Mouse (Mus musculus): ENCODE data around the gene Zc3hc1. TPM values are rescaled to one million over a fixed set of nuclear protein-coding genes. Genes with fewer than 3 reads are reported as not detected.
A peak's percentile ranks its signal among the peaks of the same experiment; 100 is the strongest.

Zc3hc1 gene
- polyA plus RNA-seq, 1 experiment from 2014 or later = 52.8 TPM

- Histone ChIP-seq H3K27me3 (replicated peaks; ENCODE audit: control insufficient read depth, insufficient read depth, low read length) (no peaks in the 10 kb centered on the region), H3K4me2 (ENCODE audit: low read depth, low read length) (no peak overlapping the region), H3K9me3 (ENCODE audit: control insufficient read depth, low read length) (no peaks in the 10 kb centered on the region), H3K9ac (ENCODE audit: low read depth, low read length) (no peak overlapping the region), H3K4me3 (ENCODE audit: low read depth, low read length) (no peak overlapping the region), H3K36me3 (ENCODE audit: control insufficient read depth, insufficient read depth, low read length) (peaks cover 6% of the 10 kb centered on the region; the same call in 1 of the 2 replicates), H3K27ac (replicated peaks; ENCODE audit: low read depth, low read length) (no peak overlapping the region), H3K4me1 (ENCODE audit: control insufficient read depth, insufficient read depth, low read length) (no peaks in the 10 kb centered on the region)
- DNase-seq (ENCODE audit: low spot score) (no peak), ATAC-seq (ENCODE audit: low read depth) (no peak)
- 92% methylated on average over 7 of the region's 7 CpGs for whole genome bisulfite sequencing
Observed at GRCm38 (mm10) chr6:30409399-30410093, 18.7 kb upstream of the Zc3hc1 start.

DNA sequence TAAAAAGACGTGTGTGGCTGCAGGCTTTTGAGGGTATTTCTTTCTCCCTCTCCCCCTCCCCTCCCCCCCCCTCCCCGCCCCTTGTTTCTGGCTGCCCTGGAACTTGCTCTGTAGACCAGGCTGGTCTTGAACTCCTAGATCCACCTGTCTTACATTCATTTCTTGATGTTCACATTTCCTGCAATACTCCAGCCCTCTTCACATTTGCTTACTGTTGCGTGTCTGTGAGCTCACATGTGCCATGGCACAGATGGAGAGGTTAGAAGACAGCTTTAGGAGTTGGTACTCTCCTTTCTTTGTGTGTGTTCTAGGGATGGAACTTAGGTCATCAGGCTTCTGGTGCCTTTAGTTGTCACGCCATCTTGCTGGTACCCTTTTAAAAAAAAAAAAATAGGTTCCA lies 17.4 kb upstream of the Zc3hc1 start:
- no peak for DNase-seq (ENCODE audit: low spot score)
- no peak overlapping the region for H3K27ac ChIP-seq (replicated peaks; ENCODE audit: low read depth, low read length)
- 98% methylated on average over 4 of the region's 4 CpGs for WGBS
- peaks cover 6% of the 10 kb centered on the region; the same call in 1 of the 2 replicates for H3K36me3 ChIP-seq (ENCODE audit: control insufficient read depth, insufficient read depth, low read length)
- no peaks in the 10 kb centered on the region for H3K4me1 ChIP-seq (ENCODE audit: control insufficient read depth, insufficient read depth, low read length)
- H3K4me2 ChIP-seq (ENCODE audit: low read depth, low read length) = no peak overlapping the region
- H3K9me3 ChIP-seq (ENCODE audit: control insufficient read depth, low read length) = no peaks in the 10 kb centered on the region
- no peak overlapping the region for H3K9ac ChIP-seq (ENCODE audit: low read depth, low read length)
- no peak for ATAC-seq (ENCODE audit: low read depth)
- H3K4me3 ChIP-seq (ENCODE audit: low read depth, low read length) = no peak overlapping the region
- no peaks in the 10 kb centered on the region for H3K27me3 ChIP-seq (replicated peaks; ENCODE audit: control insufficient read depth, insufficient read depth, low read length)

GRCm38 (mm10) chr6:30404671-30405070 lies 13.8 kb upstream of the Zc3hc1 start:
- H3K4me1 ChIP-seq (ENCODE audit: control insufficient read depth, insufficient read depth, low read length) = peaks cover 5% of the 10 kb centered on the region; the same call in 1 of the 2 replicates

DNA sequence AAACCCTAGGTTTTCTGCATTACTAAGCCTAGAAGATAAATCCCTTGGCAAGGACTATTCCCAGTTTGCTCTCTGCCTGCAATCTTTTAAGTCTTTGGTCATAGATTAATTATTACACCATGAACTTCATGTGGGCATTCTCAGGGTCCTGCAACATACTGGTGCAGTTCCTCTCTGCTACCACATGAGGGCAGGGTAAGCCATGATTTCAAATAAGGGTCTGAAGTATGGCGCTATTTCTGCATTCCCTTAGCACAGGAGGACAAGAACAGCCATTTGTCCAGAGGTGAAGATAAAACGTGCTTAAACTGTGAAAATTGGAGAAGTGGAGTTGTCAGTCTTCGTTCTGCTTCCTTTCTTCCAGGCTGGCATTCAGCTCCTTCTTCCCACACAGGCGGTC lies 12.6 kb upstream of the Zc3hc1 start:
- 21% methylated on average over 4 of the region's 4 CpGs for WGBS

More at GRCm38 (mm10) chr6:30404671-30405070, 13.8 kb upstream of the Zc3hc1 start:
- peak overlapping the region; percentile 59; the same call in 1 of the 2 replicates for H3K4me2 ChIP-seq (ENCODE audit: low read depth, low read length)
- H3K4me3 ChIP-seq (ENCODE audit: low read depth, low read length) = no peak overlapping the region
- ATAC-seq (ENCODE audit: low read depth) (no peak), DNase-seq (ENCODE audit: low spot score) (no peak)
- no peaks in the 10 kb centered on the region for H3K9me3 ChIP-seq (ENCODE audit: control insufficient read depth, low read length)
- H3K36me3 ChIP-seq (ENCODE audit: control insufficient read depth, insufficient read depth, low read length) = peaks cover 6% of the 10 kb centered on the region; the same call in 1 of the 2 replicates
- no peak overlapping the region for H3K9ac ChIP-seq (ENCODE audit: low read depth, low read length)
- 82% methylated on average over 5 of the region's 5 CpGs for WGBS
- H3K27me3 ChIP-seq (replicated peaks; ENCODE audit: control insufficient read depth, insufficient read depth, low read length) = no peaks in the 10 kb centered on the region
- no peak overlapping the region for H3K27ac ChIP-seq (replicated peaks; ENCODE audit: low read depth, low read length)

DNA sequence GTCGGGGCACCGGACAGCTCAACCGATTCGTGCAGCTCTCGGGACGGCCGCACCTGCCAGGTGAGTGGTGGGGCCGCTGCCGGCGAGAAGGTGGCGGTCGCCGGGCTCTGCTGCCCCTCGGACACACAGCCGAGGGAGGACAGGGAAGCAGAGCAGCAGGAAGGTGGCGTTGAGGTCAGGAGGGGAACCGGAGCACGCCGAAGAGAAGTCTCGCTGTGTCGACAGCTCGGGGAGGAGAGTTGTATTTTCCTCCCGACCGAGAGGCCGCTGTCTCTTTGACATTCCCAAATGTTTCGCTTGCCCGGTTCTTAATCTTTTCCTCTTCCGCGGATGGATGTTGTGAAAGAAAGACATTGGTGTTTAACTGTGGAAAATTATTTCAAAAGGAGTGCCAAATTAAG lies 11.3 kb upstream of the Zc3hc1 start:
- Histone ChIP-seq H3K36me3 (ENCODE audit: control insufficient read depth, insufficient read depth, low read length) (peaks cover 3% of the 10 kb centered on the region; the same call in 1 of the 2 replicates), H3K4me1 (ENCODE audit: control insufficient read depth, insufficient read depth, low read length) (peaks cover 5% of the 10 kb centered on the region; the same call in 1 of the 2 replicates), H3K4me3 (ENCODE audit: low read depth, low read length) (peak overlapping the region; percentile 96), H3K27me3 (replicated peaks; ENCODE audit: control insufficient read depth, insufficient read depth, low read length) (no peaks in the 10 kb centered on the region), H3K9me3 (ENCODE audit: control insufficient read depth, low read length) (no peaks in the 10 kb centered on the region), H3K27ac (replicated peaks; ENCODE audit: low read depth, low read length) (peak overlapping the region; percentile 91), H3K9ac (ENCODE audit: low read depth, low read length) (peak overlapping the region; percentile 96), H3K4me2 (ENCODE audit: low read depth, low read length) (peak overlapping the region; percentile 67)
- under 1% methylated on average over 28 of the region's 29 CpGs for WGBS
- DNase-seq (ENCODE audit: low spot score) (peak; percentile 49), ATAC-seq (ENCODE audit: low read depth) (no peak; the same call in 1 of the 2 replicates)

More for the DNA sequence above, 12.6 kb upstream of the Zc3hc1 start:
- peak overlapping the region; percentile 58; the same call in 1 of the 2 replicates for H3K27ac ChIP-seq (replicated peaks; ENCODE audit: low read depth, low read length)
- peak overlapping the region; percentile 56 for H3K9ac ChIP-seq (ENCODE audit: low read depth, low read length)
- no peaks in the 10 kb centered on the region for H3K9me3 ChIP-seq (ENCODE audit: control insufficient read depth, low read length)
- H3K4me3 ChIP-seq (ENCODE audit: low read depth, low read length) = peak overlapping the region; percentile 32
- DNase-seq (ENCODE audit: low spot score) (peak; percentile 89), ATAC-seq (ENCODE audit: low read depth) (no peak)
- peak overlapping the region; percentile 59 for H3K4me2 ChIP-seq (ENCODE audit: low read depth, low read length)
- H3K27me3 ChIP-seq (replicated peaks; ENCODE audit: control insufficient read depth, insufficient read depth, low read length) = no peaks in the 10 kb centered on the region
- H3K36me3 ChIP-seq (ENCODE audit: control insufficient read depth, insufficient read depth, low read length) = peaks cover 6% of the 10 kb centered on the region; the same call in 1 of the 2 replicates
- H3K4me1 ChIP-seq (ENCODE audit: control insufficient read depth, insufficient read depth, low read length) = peaks cover 5% of the 10 kb centered on the region; the same call in 1 of the 2 replicates

- Histone ChIP-seq H3K4me2 (ENCODE audit: low read depth, low read length) (peak within 1 kb of the TSS; percentile 67), H3K27me3 (replicated peaks; ENCODE audit: control insufficient read depth, insufficient read depth, low read length) (no peaks in the 10 kb centered on the region), H3K27ac (replicated peaks; ENCODE audit: low read depth, low read length) (peak within 1 kb of the TSS; percentile 99), H3K36me3 (ENCODE audit: control insufficient read depth, insufficient read depth, low read length) (no peaks in the 10 kb centered on the region), H3K9ac (ENCODE audit: low read depth, low read length) (peak within 1 kb of the TSS; percentile 96), H3K4me3 (ENCODE audit: low read depth, low read length) (peak within 1 kb of the TSS; percentile 96), H3K9me3 (ENCODE audit: control insufficient read depth, low read length) (no peaks in the 10 kb centered on the region), H3K4me1 (ENCODE audit: control insufficient read depth, insufficient read depth, low read length) (peaks cover 5% of the 10 kb centered on the region; the same call in 1 of the 2 replicates)
- DNase-seq (ENCODE audit: low spot score) (peak; percentile 99), ATAC-seq (ENCODE audit: low read depth) (peak; percentile 99)
- 0% methylated on average over 24 of the region's 41 CpGs for whole genome bisulfite sequencing
Observed at GRCm38 (mm10) chr6:30401308-30402015, 10.6 kb upstream of the Zc3hc1 start, which contains the start of gene Klhdc10. Gene Klhdc10 (plus strand): TSS chr6:30401868.

GRCm38 (mm10) chr6:30400716-30401115 lies 9.9 kb upstream of the Zc3hc1 start:
- H3K27ac ChIP-seq (replicated peaks; ENCODE audit: low read depth, low read length) = peak overlapping the region; percentile 99
- H3K9ac ChIP-seq (ENCODE audit: low read depth, low read length) = peak overlapping the region; percentile 67
- H3K4me3 ChIP-seq (ENCODE audit: low read depth, low read length) = peak overlapping the region; percentile 96
- H3K4me1 ChIP-seq (ENCODE audit: control insufficient read depth, insufficient read depth, low read length) = peaks cover 5% of the 10 kb centered on the region; the same call in 1 of the 2 replicates
- peak; percentile 45 for DNase-seq (ENCODE audit: low spot score)
- WGBS = 4% methylated on average over 7 of the region's 7 CpGs
- no peaks in the 10 kb centered on the region for H3K9me3 ChIP-seq (ENCODE audit: control insufficient read depth, low read length)
- peak overlapping the region; percentile 62 for H3K4me2 ChIP-seq (ENCODE audit: low read depth, low read length)
- no peak for ATAC-seq (ENCODE audit: low read depth)
- H3K27me3 ChIP-seq (replicated peaks; ENCODE audit: control insufficient read depth, insufficient read depth, low read length) = no peaks in the 10 kb centered on the region
- H3K36me3 ChIP-seq (ENCODE audit: control insufficient read depth, insufficient read depth, low read length) = no peaks in the 10 kb centered on the region

GRCm38 (mm10) chr6:30400146-30400545 lies 9.3 kb upstream of the Zc3hc1 start:
- Histone ChIP-seq H3K9me3 (ENCODE audit: control insufficient read depth, low read length) (no peaks in the 10 kb centered on the region), H3K4me2 (ENCODE audit: low read depth, low read length) (peak overlapping the region; percentile 62; the same call in 1 of the 2 replicates), H3K9ac (ENCODE audit: low read depth, low read length) (no peak overlapping the region; the same call in 1 of the 2 replicates), H3K27ac (replicated peaks; ENCODE audit: low read depth, low read length) (peak overlapping the region; percentile 99), H3K27me3 (replicated peaks; ENCODE audit: control insufficient read depth, insufficient read depth, low read length) (no peaks in the 10 kb centered on the region), H3K4me3 (ENCODE audit: low read depth, low read length) (no peak overlapping the region), H3K4me1 (ENCODE audit: control insufficient read depth, insufficient read depth, low read length) (peaks cover 5% of the 10 kb centered on the region; the same call in 1 of the 2 replicates), H3K36me3 (ENCODE audit: control insufficient read depth, insufficient read depth, low read length) (no peaks in the 10 kb centered on the region)
- ATAC-seq (ENCODE audit: low read depth) = no peak
- DNase-seq (ENCODE audit: low spot score) = no peak
- WGBS = 74% methylated on average over 5 of the region's 5 CpGs
